Mouse (Mus musculus) MEL (cell line): ENCODE measurements around the gene Trmt11.

Source experiments
- BHLHE40 ChIP-seq: IDR thresholded peaks from 2 replicates; pipeline ENCODE4 v1.6.1; 2012; ENCODE audit warnings: low read depth, mild to moderate bottlenecking, inconsistent platforms, low read length, improper control_type of control experiment, borderline replicate concordance
- CTCF ChIP-seq, 3 experiments: IDR thresholded peaks in 2 of 3; conservative IDR thresholded peaks in 1 of 3; 2 replicates each; pipeline ENCODE4 v1.5.1; 2011 to 2012; ENCODE audit warnings: low read length in 3 of 3, low read depth in 2 of 3, mild to moderate bottlenecking in 2 of 3, improper control_type of control experiment in 1 of 3, inconsistent platforms in 1 of 3, mixed read lengths in 1 of 3, moderate library complexity in 1 of 3; ENCODE audit not compliant: control insufficient read depth in 1 of 3, insufficient read depth in 1 of 3, poor library complexity in 1 of 3, severe bottlenecking in 1 of 3
- ETS1 ChIP-seq: IDR thresholded peaks from 2 replicates; pipeline ENCODE4 v1.6.1; 2012; ENCODE audit warnings: low read depth, mild to moderate bottlenecking, inconsistent platforms, low read length, improper control_type of control experiment, moderate library complexity
- MAFK ChIP-seq: IDR thresholded peaks from 2 replicates; pipeline ENCODE4 v1.6.1; 2011; ENCODE audit warnings: low read depth, mild to moderate bottlenecking, low read length, improper control_type of control experiment, borderline replicate concordance
- MAX ChIP-seq: IDR thresholded peaks from 2 replicates; pipeline ENCODE4 v1.6.1; 2011; ENCODE audit warnings: low read length, improper control_type of control experiment
- POLR2A ChIP-seq, 2 experiments: IDR thresholded peaks; 2 replicates each; pipeline ENCODE4 v1.6.1; 2011 to 2012; ENCODE audit warnings: low read length in 2 of 2, mild to moderate bottlenecking in 2 of 2, control low read depth in 1 of 2, improper control_type of control experiment in 1 of 2, low read depth in 1 of 2, moderate library complexity in 1 of 2; ENCODE audit not compliant: control insufficient read depth in 1 of 2, insufficient read depth in 1 of 2, poor library complexity in 1 of 2
- RCOR1 ChIP-seq: IDR thresholded peaks from 2 replicates; pipeline ENCODE4 v1.6.1; 2012; ENCODE audit warnings: low read depth, mild to moderate bottlenecking, inconsistent platforms, low read length, improper control_type of control experiment
- SMC3 ChIP-seq: IDR thresholded peaks from 2 replicates; pipeline ENCODE4 v1.6.1; 2011; ENCODE audit warnings: low read depth, low read length, improper control_type of control experiment
- TAL1 ChIP-seq: IDR thresholded peaks from 2 replicates; pipeline ENCODE4 v1.6.1; 2012; ENCODE audit warnings: mild to moderate bottlenecking, inconsistent platforms, low read length, moderate library complexity, mixed read lengths
- TCF12 ChIP-seq: IDR thresholded peaks from 2 replicates; pipeline ENCODE4 v1.6.1; 2014; ENCODE audit warnings: low read depth, mild to moderate bottlenecking, inconsistent platforms, low read length, improper control_type of control experiment, moderate library complexity
- USF2 ChIP-seq, 2 experiments: IDR thresholded peaks; 2 replicates each; pipeline ENCODE4 v1.6.1; 2011 to 2012; ENCODE audit warnings: improper control_type of control experiment in 2 of 2, low read length in 2 of 2, borderline replicate concordance in 1 of 2, inconsistent platforms in 1 of 2, low read depth in 1 of 2, mild to moderate bottlenecking in 1 of 2; ENCODE audit not compliant: insufficient read depth in 1 of 2

DNA sequence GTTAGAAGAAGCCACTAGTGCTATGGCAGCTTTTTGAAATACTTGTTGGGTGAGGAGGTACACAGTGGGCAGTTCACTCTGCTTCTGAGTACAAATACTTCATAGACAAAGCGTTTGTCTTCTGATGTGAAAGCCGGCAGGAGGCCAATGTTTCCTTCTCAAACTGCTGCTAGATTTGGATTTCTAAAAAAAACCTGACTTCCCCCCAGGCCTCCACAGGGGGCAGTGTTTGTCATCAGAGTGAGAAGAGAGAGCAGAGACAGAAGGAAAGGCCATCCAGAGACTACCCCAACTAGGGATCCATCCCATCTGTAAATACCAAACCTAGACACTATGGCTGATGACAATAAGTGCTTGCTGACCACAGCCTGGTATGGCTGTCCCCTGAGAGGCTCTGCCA, 83.3 kb downstream of the Trmt11 start:
- no peak for TF ChIP-seq POLR2A (IDR thresholded peaks at IDR 0.05; ENCODE audit: control insufficient read depth in 1 of 2, insufficient read depth in 1 of 2, low read depth in 1 of 2, low read length in 2 of 2, poor library complexity in 1 of 2)
- TF ChIP-seq RCOR1: no peak
- TF ChIP-seq CTCF (IDR thresholded peaks at IDR 0.05 in 2 of 3, conservative IDR thresholded peaks at IDR 0.05 in 1 of 3; ENCODE audit: control insufficient read depth in 1 of 3, insufficient read depth in 1 of 3, low read depth in 2 of 3, low read length in 3 of 3, poor library complexity in 1 of 3, severe bottlenecking in 1 of 3): peak; percentile 16 to 42 (median 29); a peak in 4 of 6 replicates
- no peak for TF ChIP-seq MAX
- TF ChIP-seq BHLHE40: no peak
- TF ChIP-seq MAFK: no peak
- TF ChIP-seq ETS1: no peak
- TF ChIP-seq USF2 (IDR thresholded peaks at IDR 0.05; ENCODE audit: borderline replicate concordance in 1 of 2, insufficient read depth in 1 of 2, low read depth in 1 of 2, low read length in 2 of 2): no peak
- no peak for TF ChIP-seq TCF12
- TF ChIP-seq SMC3: no peak
- TF ChIP-seq TAL1: no peak
